Mouse (Mus musculus): ENCODE data around the gene Ptprg. TPM values are rescaled to one million over a fixed set of nuclear protein-coding genes. Genes with fewer than 3 reads are reported as not detected.
"Not testable (repeated sequence)": the region's sequence is repeated elsewhere in the genome, so short reads cannot be mapped to it uniquely, and the experiment has no call there.

The Ptprg gene
- polyA plus RNA-seq, 1 experiment from 2014 or later, result 48.0 TPM

- Histone ChIP-seq H3K9me3 (ENCODE audit: control insufficient read depth, low read length) (no peaks in the 10 kb centered on the region), H3K9ac (ENCODE audit: low read length) (no peak overlapping the region), H3K4me3 (ENCODE audit: low read depth, low read length) (no peak overlapping the region), H3K4me2 (ENCODE audit: low read depth, low read length, severe bottlenecking) (no peak overlapping the region), H3K36me3 (ENCODE audit: control insufficient read depth, insufficient read depth, low read length) (no peaks in the 10 kb centered on the region; the same call in 1 of the 2 replicates), H3K27me3 (ENCODE audit: control insufficient read depth, insufficient read depth, low read length) (no peaks in the 10 kb centered on the region), H3K4me1 (replicated peaks; ENCODE audit: control insufficient read depth, insufficient read depth, low read length) (no peaks in the 10 kb centered on the region), H3K27ac (ENCODE audit: low read depth, low read length) (no peak overlapping the region)
- ATAC-seq (replicated peaks; ENCODE audit: low FRiP score) (no peak), DNase-seq (ENCODE audit: low spot score) (no peak)
- 70% methylated on average over 5 of the region's 5 CpGs for WGBS
Observed at GRCm38 (mm10) chr14:12221571-12221970, 668.2 kb downstream of the Ptprg start.

DNA sequence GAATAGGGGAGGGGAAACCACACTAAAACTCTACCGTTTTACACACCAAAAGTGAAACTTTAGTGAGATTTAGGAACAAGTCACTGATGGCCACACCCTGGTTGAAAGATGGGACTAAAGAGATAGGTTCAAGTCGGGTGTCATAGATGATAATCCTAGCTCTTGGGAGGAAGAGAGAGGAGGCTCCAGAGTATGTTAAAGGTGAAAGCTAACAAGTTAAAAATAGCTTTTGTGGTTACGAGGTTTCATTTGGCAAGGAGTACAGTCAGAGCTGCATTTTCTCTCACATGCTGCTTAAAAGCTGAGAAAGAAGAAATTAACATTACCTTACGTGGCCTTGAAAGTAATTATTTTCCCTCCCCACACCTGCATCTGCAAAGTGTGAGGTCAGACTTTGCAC, 690.4 kb downstream of the Ptprg start:
- Histone ChIP-seq H3K36me3 (ENCODE audit: control insufficient read depth, insufficient read depth, low read length) (no peaks in the 10 kb centered on the region), H3K4me1 (replicated peaks; ENCODE audit: control insufficient read depth, insufficient read depth, low read length) (no peaks in the 10 kb centered on the region), H3K4me2 (ENCODE audit: low read depth, low read length, severe bottlenecking) (no peak overlapping the region), H3K27ac (ENCODE audit: low read depth, low read length) (no peak overlapping the region), H3K27me3 (ENCODE audit: control insufficient read depth, insufficient read depth, low read length) (no peaks in the 10 kb centered on the region), H3K9ac (ENCODE audit: low read length) (no peak overlapping the region), H3K9me3 (ENCODE audit: control insufficient read depth, low read length) (no peaks in the 10 kb centered on the region), H3K4me3 (ENCODE audit: low read depth, low read length) (no peak overlapping the region)
- 84% methylated on average over 4 of the region's 4 CpGs for WGBS
- DNase-seq (ENCODE audit: low spot score), result no peak
- no peak for ATAC-seq (replicated peaks; ENCODE audit: low FRiP score)

- no peak for ATAC-seq (replicated peaks; ENCODE audit: low FRiP score)
- no peak overlapping the region for H3K9ac ChIP-seq (ENCODE audit: low read length)
- 77% methylated on average over 3 of the region's 3 CpGs for WGBS
Observed at GRCm38 (mm10) chr14:12276031-12276430, 722.7 kb downstream of the Ptprg start.

GRCm38 (mm10) chr14:12283641-12284040, 730.3 kb downstream of the Ptprg start, which contains the start of gene Gm49355:
TSS of gene Gm49355 (plus strand) at chr14:12283976.
- Histone ChIP-seq H3K36me3 (ENCODE audit: control insufficient read depth, insufficient read depth, low read length) (no peaks in the 10 kb centered on the region), H3K4me2 (ENCODE audit: low read depth, low read length, severe bottlenecking) (peak within 1 kb of the TSS; percentile 85), H3K4me3 (ENCODE audit: low read depth, low read length) (peak within 1 kb of the TSS; percentile 62), H3K4me1 (replicated peaks; ENCODE audit: control insufficient read depth, insufficient read depth, low read length) (no peaks in the 10 kb centered on the region), H3K27me3 (ENCODE audit: control insufficient read depth, insufficient read depth, low read length) (no peaks in the 10 kb centered on the region), H3K27ac (ENCODE audit: low read depth, low read length) (peak within 1 kb of the TSS; percentile 77), H3K9me3 (ENCODE audit: control insufficient read depth, low read length) (no peaks in the 10 kb centered on the region), H3K9ac (ENCODE audit: low read length) (peak within 1 kb of the TSS; percentile 95)
- 82% methylated on average over 6 of the region's 6 CpGs for whole genome bisulfite sequencing
- ATAC-seq (replicated peaks; ENCODE audit: low FRiP score), result peak; percentile 44
- no peak for DNase-seq (ENCODE audit: low spot score)

More at GRCm38 (mm10) chr14:12276031-12276430, 722.7 kb downstream of the Ptprg start:
- H3K4me1 ChIP-seq (replicated peaks; ENCODE audit: control insufficient read depth, insufficient read depth, low read length), result no peaks in the 10 kb centered on the region
- H3K36me3 ChIP-seq (ENCODE audit: control insufficient read depth, insufficient read depth, low read length), result no peaks in the 10 kb centered on the region
- H3K27ac ChIP-seq (ENCODE audit: low read depth, low read length), result no peak overlapping the region
- no peaks in the 10 kb centered on the region for H3K9me3 ChIP-seq (ENCODE audit: control insufficient read depth, low read length)
- H3K27me3 ChIP-seq (ENCODE audit: control insufficient read depth, insufficient read depth, low read length), result no peaks in the 10 kb centered on the region
- H3K4me2 ChIP-seq (ENCODE audit: low read depth, low read length, severe bottlenecking), result no peak overlapping the region
- DNase-seq (ENCODE audit: low spot score), result no peak
- H3K4me3 ChIP-seq (ENCODE audit: low read depth, low read length), result no peak overlapping the region

DNA sequence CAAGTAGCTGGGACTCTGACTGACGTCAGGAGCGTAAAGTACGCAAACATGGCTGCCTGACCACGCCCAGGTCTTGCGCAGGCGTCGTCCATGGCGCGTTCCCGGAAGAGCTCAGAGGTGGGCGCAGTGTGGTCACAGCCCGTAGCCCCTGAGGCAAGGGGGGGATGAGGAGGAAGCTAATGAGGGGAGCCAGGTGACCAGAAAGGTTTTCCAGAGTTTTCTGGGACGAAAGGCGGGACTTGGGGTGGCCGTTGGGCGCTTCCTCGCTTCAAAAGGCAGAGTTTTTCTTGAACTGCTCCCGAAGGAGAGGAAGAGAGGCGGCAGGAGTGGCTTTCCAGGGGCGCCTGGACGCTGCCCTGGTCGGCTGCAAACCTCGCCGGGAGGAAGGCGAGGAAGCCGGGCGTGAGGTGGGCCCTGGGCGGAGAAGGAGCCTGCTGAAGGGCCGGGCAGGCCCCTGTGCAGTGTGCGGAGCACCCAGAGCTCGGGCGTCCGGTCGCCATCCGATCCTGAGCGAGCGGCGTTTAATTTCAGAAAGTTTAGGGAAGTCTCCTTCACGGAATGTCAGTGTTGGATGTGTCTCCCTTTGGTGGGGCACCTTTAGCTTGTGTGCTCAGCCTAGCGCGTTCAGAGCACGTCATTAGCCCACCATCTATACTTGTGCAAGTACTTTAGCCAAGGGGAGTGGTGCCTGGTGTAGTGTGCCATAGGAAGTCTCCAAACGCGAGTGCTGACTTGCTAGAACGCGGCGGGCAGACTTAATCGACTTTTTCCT, 731.0 kb downstream of the Ptprg start, which contains the start of gene 3830406C13Rik:
Gene 3830406C13Rik, plus strand, starts transcription at position 33 of the 772 bp plus-strand sequence.
- Histone ChIP-seq H3K4me3 (ENCODE audit: low read depth, low read length) (peak within 1 kb of the TSS; percentile 62), H3K9me3 (ENCODE audit: control insufficient read depth, low read length) (no peaks in the 10 kb centered on the region), H3K4me2 (ENCODE audit: low read depth, low read length, severe bottlenecking) (peak within 1 kb of the TSS; percentile 85), H3K36me3 (ENCODE audit: control insufficient read depth, insufficient read depth, low read length) (no peaks in the 10 kb centered on the region), H3K4me1 (replicated peaks; ENCODE audit: control insufficient read depth, insufficient read depth, low read length) (no peaks in the 10 kb centered on the region), H3K9ac (ENCODE audit: low read length) (peak within 1 kb of the TSS; percentile 95), H3K27me3 (ENCODE audit: control insufficient read depth, insufficient read depth, low read length) (no peaks in the 10 kb centered on the region), H3K27ac (ENCODE audit: low read depth, low read length) (peak within 1 kb of the TSS; percentile 77)
- WGBS, result under 1% methylated on average over 48 of the region's 48 CpGs
- ATAC-seq (replicated peaks; ENCODE audit: low FRiP score) (peak; percentile 97), DNase-seq (ENCODE audit: low spot score) (peak; percentile 91)

DNA sequence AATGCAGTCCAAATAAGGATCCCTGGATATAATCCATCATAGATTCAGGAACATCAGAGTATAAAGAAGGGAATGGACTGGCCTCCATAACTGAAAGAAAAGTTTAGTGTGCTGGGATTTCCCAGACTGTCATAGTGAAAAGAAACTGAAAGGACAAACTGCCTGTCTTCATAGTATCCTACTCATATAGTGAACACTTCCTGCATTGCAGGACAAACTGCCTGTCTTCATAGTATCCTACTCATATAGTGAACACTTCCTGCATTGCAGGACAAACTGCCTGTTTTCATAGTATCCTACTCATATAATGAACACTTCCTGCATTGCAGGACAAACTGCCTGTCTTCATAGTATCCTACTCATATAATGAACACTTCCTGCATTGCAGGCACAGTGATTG, 736.4 kb downstream of the Ptprg start:
- H3K9ac ChIP-seq (ENCODE audit: low read length); H3K4me1 ChIP-seq (replicated peaks; ENCODE audit: control insufficient read depth, insufficient read depth, low read length); DNase-seq (ENCODE audit: low spot score); H3K4me2 ChIP-seq (ENCODE audit: low read depth, low read length, severe bottlenecking); H3K9me3 ChIP-seq (ENCODE audit: control insufficient read depth, low read length); H3K27ac ChIP-seq (ENCODE audit: low read depth, low read length); H3K4me3 ChIP-seq (ENCODE audit: low read depth, low read length); H3K36me3 ChIP-seq (ENCODE audit: control insufficient read depth, insufficient read depth, low read length); H3K27me3 ChIP-seq (ENCODE audit: control insufficient read depth, insufficient read depth, low read length); ATAC-seq (replicated peaks; ENCODE audit: low FRiP score): not testable (repeated sequence)

Other genes with a start within 250 kb of the Ptprg start
- gene Gm3839, start 196.8 kb upstream of the Ptprg start, polyA plus RNA-seq (2014; fragmentation: Nextera tagmentation; extraction: Ambion mirVana), result 2.2 and 2.3 TPM in 2 replicates